Mouse (Mus musculus) kidney, postnatal 0 days (tissue): ENCODE results near the gene Zbtb49. TPM values are rescaled to one million over a fixed set of nuclear protein-coding genes. Genes with fewer than 3 reads are reported as not detected.

ENCODE experiments used
- ATAC-seq: fragments of 200-750 bp; cut with Nextera tagmentation; replicated peaks from 2 replicates; pipeline ENCODE4 v1.8.0; 2017; ENCODE audit warnings: low read depth, moderate number of reproducible peaks, moderate TSS enrichment, moderate library complexity; ENCODE audit not compliant: low FRiP score
- DNase-seq: peaks from one replicate; pipeline ENCODE4 v3.0.0-alpha.2; 2016; ENCODE audit warnings: low spot score
- H3K27ac ChIP-seq: fragments of 300-500 bp; sonication (generic); 2 replicates; pipeline ENCODE4 v1.5.1; 2014; ENCODE audit warnings: mild to moderate bottlenecking
- H3K27me3 ChIP-seq: fragments of 300-500 bp; sonication (generic); 2 replicates; pipeline ENCODE4 v1.6.1; 2014; ENCODE audit warnings: low read length, mixed read lengths; ENCODE audit not compliant: insufficient read depth
- H3K36me3 ChIP-seq: fragments of 300-500 bp; sonication (generic); 2 replicates; pipeline ENCODE4 v1.6.1; 2014; ENCODE audit warnings: low read length, mixed read lengths; ENCODE audit not compliant: insufficient read depth
- H3K4me1 ChIP-seq: fragments of 300-500 bp; sonication (generic); replicated peaks from 2 replicates; pipeline ENCODE4 v1.6.1; 2014; ENCODE audit warnings: antibody characterized with exemption, low read length, mixed read lengths; ENCODE audit not compliant: insufficient read depth
- H3K4me2 ChIP-seq: fragments of 300-500 bp; sonication (generic); 2 replicates; pipeline ENCODE4 v1.6.1; 2014; ENCODE audit warnings: mild to moderate bottlenecking, low read length, moderate library complexity, mixed read lengths
- H3K4me3 ChIP-seq: fragments of 300-500 bp; sonication (generic); replicated peaks from 2 replicates; pipeline ENCODE4 v1.5.1; 2014; ENCODE audit warnings: low read depth, low read length
- H3K9ac ChIP-seq: fragments of 300-500 bp; sonication (generic); 2 replicates; pipeline ENCODE4 v1.6.1; 2014; ENCODE audit warnings: low read depth, low read length
- H3K9me3 ChIP-seq: fragments of 300-500 bp; sonication (generic); replicated peaks from 2 replicates; pipeline ENCODE4 v1.6.1; 2016; ENCODE audit warnings: low read length, inconsistent platforms, mixed read lengths
- CTCF ChIP-seq: IDR thresholded peaks from 2 replicates; pipeline ENCODE4 v1.5.1; 2016; ENCODE audit warnings: antibody characterized with exemption, low read depth, mild to moderate bottlenecking, moderate library complexity
- WGBS: fragments of 180-500 bp; shearing (Covaris S2); extraction: QIAGEN DNeasy Blood & Tissue Kit; methylation state at CpG from one replicate; pipeline ENCODE4 v1.1.7; 2014; 5-methylcytosine and 5-hydroxymethylcytosine counted together
- polyA plus RNA-seq: library from polyadenylated mRNA; unstranded; fragments of >200 nt; fragmentation: Nextera tagmentation; extraction: Ambion mirVana; gene quantifications from 2 replicates; pipeline ENCODE4 v1.2.1, GENCODE M21; 2015

Zbtb49 gene
- polyA plus RNA-seq, 1 experiment from 2014 or later: 8.4 TPM

DNA sequence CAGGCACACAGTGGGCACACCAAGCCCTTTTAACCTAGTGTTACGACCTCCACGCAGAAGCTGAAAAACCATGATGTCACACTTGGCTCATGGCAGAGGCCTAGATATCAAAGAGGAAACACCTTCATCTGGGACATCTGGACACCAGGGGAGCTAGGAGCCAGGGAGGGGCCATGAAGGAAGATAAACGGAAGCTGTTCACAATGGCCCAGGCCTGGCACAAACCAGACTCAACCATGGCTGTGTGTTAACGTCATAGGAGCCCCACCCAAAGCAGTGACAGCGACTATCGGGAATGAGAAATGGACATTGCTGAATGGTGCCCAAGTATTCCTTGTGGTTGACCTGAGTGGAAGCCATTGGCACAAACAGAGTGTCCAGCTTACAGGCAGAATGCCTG, 73.7 kb downstream of the Zbtb49 start:
- no peak overlapping the region for H3K4me2 ChIP-seq
- H3K4me1 ChIP-seq: no peaks in the 10 kb centered on the region
- H3K27me3 ChIP-seq: no peaks in the 10 kb centered on the region
- no peaks in the 10 kb centered on the region for H3K9me3 ChIP-seq
- no peak overlapping the region for H3K4me3 ChIP-seq
- 0 out of 2 replicates have a peak, but pooled peaks cover 3% of the 10 kb centered on the region for H3K36me3 ChIP-seq
- no peak for TF ChIP-seq CTCF
- DNase-seq: no peak
- no peak for ATAC-seq
- H3K9ac ChIP-seq: no peak overlapping the region
- H3K27ac ChIP-seq: no peak overlapping the region
- 82% methylated on average over 6 of the region's 6 CpGs for WGBS

DNA sequence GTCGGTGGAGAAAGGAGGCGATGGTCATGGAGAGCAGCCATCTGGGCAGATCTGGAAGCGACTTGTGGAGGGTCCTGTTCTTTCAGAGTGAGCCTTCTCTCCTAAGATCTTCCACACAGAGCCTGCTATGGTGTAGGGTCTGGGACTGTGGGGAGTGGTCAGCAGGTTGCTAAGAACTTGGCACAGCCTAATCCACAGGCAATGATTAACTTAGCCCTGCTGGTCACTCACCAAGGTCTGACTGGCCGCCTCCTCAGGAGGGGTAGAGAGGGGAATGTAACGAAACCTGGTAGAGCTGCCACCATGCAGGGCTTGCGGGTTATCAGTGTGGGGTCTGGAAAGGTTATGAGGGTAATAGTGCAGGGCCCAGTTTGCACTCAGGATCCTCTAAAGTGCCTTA, 79.4 kb downstream of the Zbtb49 start:
- H3K9ac ChIP-seq: no peak overlapping the region
- peak; percentile 67 for ATAC-seq
- no peak overlapping the region for H3K4me2 ChIP-seq
- no peaks in the 10 kb centered on the region for H3K9me3 ChIP-seq
- 75% methylated on average over 6 of the region's 6 CpGs for WGBS
- no peaks in the 10 kb centered on the region for H3K27me3 ChIP-seq
- H3K4me3 ChIP-seq: no peak overlapping the region
- TF ChIP-seq CTCF: no peak
- peaks cover 14% of the 10 kb centered on the region; the same call in 1 of the 2 replicates for H3K36me3 ChIP-seq
- no peaks in the 10 kb centered on the region for H3K4me1 ChIP-seq
- no peak for DNase-seq
- no peak overlapping the region for H3K27ac ChIP-seq

Other genes starting within 250 kb of the Zbtb49 start
- gene Stx18, start 181.7 kb downstream of the Zbtb49 start, polyA plus RNA-seq: 45.9 and 46.6 TPM in 2 replicates
- 26.4 and 32.7 TPM in 2 replicates for gene Nsg1, start 60.5 kb downstream of the Zbtb49 start, polyA plus RNA-seq
- 86.9 and 90.1 TPM in 2 replicates for gene Lyar, start within 50 bp of the Zbtb49 start, polyA plus RNA-seq
- gene Tmem128, start 39.7 kb upstream of the Zbtb49 start, polyA plus RNA-seq: 105 and 108 TPM in 2 replicates
- not detected in 2 replicates for gene Otop1, start 55.5 kb upstream of the Zbtb49 start, polyA plus RNA-seq
- gene Drd5, start 98.9 kb upstream of the Zbtb49 start, polyA plus RNA-seq: not detected in 2 replicates